Mouse (Mus musculus) embryonic fibroblast, embryonic 13.5 days (primary cell): ENCODE data around the gene Cabs1. TPM values are rescaled to one million over a fixed set of nuclear protein-coding genes. Genes with fewer than 3 reads are reported as not detected.

ENCODE experiments used
- H3K27ac ChIP-seq: 2 replicates; pipeline ENCODE4 v1.5.1; 2012; ENCODE audit warnings: low read length, control low read depth, inconsistent platforms; ENCODE audit not compliant: insufficient read depth
- H3K4me1 ChIP-seq: 2 replicates; pipeline ENCODE4 v1.6.1; 2011; ENCODE audit warnings: low read length; ENCODE audit not compliant: control insufficient read depth, insufficient read depth
- H3K4me3 ChIP-seq: 2 replicates; pipeline ENCODE4 v1.5.1; 2011; ENCODE audit warnings: mild to moderate bottlenecking, control low read depth, low read length; ENCODE audit not compliant: insufficient read depth
- CTCF ChIP-seq: IDR thresholded peaks from 2 replicates; pipeline ENCODE4 v1.5.1; 2011; ENCODE audit warnings: mild to moderate bottlenecking, control low read depth, low read length, moderate library complexity, borderline replicate concordance; ENCODE audit not compliant: insufficient read depth
- POLR2A ChIP-seq: IDR thresholded peaks from 2 replicates; pipeline ENCODE4 v1.6.1; 2011; ENCODE audit warnings: low read depth, mild to moderate bottlenecking, control low read depth, low read length, moderate library complexity
- polyA plus RNA-seq: library from polyadenylated mRNA; stranded (reverse); fragments of >200 nt; gene quantifications from 2 replicates; pipeline ENCODE4 v1.2.4, GENCODE M21; 2011; ENCODE audit warnings: low read depth; ENCODE audit not compliant: missing spikeins, insufficient read length

Gene Cabs1
- not detected in 2 replicates for polyA plus RNA-seq

GRCm38 (mm10) chr5:87979139-87979538 lies at the start of gene Cabs1:
Cabs1 (plus strand) TSS chr5:87979439.
- TF ChIP-seq CTCF (no peak), POLR2A (no peak)
- H3K4me1 ChIP-seq: no peaks in the 10 kb centered on the region
- H3K4me3 ChIP-seq: no peak within 1 kb of the TSS
- H3K27ac ChIP-seq: no peak within 1 kb of the TSS

- Histone ChIP-seq H3K4me3 (no peak overlapping the region), H3K27ac (no peak overlapping the region), H3K4me1 (no peaks in the 10 kb centered on the region)
- TF ChIP-seq CTCF (no peak), POLR2A (no peak)
Observed at GRCm38 (mm10) chr5:87931603-87932002, 47.6 kb upstream of the Cabs1 start.

GRCm38 (mm10) chr5:87940752-87941151 lies 38.5 kb upstream of the Cabs1 start:
- no peaks in the 10 kb centered on the region for H3K4me1 ChIP-seq
- TF ChIP-seq CTCF: no peak
- TF ChIP-seq POLR2A: no peak
- no peak overlapping the region for H3K27ac ChIP-seq
- no peak overlapping the region for H3K4me3 ChIP-seq

DNA sequence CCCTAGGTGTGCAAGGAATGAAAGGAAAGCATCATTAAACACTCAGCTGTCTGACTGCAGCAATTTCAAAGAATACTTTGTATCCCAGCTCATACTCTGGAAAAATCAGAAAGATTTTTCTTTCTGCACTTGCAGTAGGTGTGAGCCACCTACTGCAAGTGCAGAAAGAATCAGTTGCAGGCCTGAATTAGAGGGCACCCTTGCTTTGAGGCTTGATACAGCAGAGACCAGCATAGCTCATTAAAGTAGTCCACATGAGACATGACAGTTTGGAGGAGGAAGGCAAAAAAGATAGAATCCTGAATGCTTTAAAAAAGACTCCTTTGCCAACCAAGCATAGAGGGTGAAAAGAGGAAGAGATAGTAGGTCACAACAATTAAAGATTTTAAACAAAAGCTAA lies 36.7 kb upstream of the Cabs1 start:
- Histone ChIP-seq H3K4me1 (no peaks in the 10 kb centered on the region), H3K27ac (no peak overlapping the region), H3K4me3 (no peak overlapping the region)
- TF ChIP-seq CTCF (no peak), POLR2A (no peak)

DNA sequence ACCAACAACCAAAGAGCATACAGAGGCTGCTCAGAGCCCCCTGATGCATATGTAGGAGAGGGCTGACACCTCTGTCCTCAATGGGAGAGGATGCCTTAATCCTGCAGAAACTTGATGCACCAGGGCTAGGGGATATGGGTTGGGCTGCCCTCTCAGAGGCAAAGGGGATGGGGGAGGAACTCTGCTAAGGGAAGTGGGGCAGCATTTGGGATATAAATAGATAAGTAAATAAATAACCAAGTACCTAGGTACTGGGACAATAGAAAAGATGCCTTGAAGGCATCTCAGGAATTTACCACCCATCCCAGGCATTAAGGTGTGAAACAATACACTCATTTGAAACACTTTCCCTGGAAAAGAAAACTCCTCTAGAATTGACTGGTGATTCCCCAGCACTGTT lies 27.4 kb upstream of the Cabs1 start:
- no peaks in the 10 kb centered on the region for H3K4me1 ChIP-seq
- TF ChIP-seq CTCF: no peak
- no peak for TF ChIP-seq POLR2A

DNA sequence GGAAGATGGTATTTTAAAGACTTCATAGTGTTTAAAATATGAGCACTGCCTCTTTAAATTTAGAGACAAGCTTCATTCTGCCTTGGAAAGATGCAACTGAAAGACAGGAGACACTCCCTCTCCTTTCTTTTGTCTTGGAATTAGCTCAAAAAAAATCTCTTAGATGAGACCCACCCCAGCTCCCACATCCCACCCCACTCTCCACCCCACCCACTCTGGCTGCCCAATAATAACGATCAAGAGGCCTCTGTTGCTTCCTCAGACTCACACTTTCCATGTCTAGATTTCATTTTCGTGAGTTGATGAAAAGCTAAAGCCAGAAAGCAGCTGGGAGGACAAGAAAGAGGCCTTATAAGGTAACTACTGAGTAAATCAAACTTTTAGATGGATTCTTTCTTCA lies 10.0 kb upstream of the Cabs1 start, which contains the start of the genes 2310003L06Rik and Gm28434:
TSS of gene 2310003L06Rik (plus strand) at position 259 of the 400 bp plus-strand sequence.
TSS of gene Gm28434 (plus strand) at position 317 of the 400 bp plus-strand sequence.
- no peak within 1 kb of the TSS for H3K4me3 ChIP-seq
- TF ChIP-seq CTCF (no peak), POLR2A (no peak)
- no peaks in the 10 kb centered on the region for H3K4me1 ChIP-seq
- no peak within 1 kb of the TSS for H3K27ac ChIP-seq

More for the DNA sequence above, 27.4 kb upstream of the Cabs1 start:
- H3K27ac ChIP-seq: no peak overlapping the region
- H3K4me3 ChIP-seq: no peak overlapping the region

DNA sequence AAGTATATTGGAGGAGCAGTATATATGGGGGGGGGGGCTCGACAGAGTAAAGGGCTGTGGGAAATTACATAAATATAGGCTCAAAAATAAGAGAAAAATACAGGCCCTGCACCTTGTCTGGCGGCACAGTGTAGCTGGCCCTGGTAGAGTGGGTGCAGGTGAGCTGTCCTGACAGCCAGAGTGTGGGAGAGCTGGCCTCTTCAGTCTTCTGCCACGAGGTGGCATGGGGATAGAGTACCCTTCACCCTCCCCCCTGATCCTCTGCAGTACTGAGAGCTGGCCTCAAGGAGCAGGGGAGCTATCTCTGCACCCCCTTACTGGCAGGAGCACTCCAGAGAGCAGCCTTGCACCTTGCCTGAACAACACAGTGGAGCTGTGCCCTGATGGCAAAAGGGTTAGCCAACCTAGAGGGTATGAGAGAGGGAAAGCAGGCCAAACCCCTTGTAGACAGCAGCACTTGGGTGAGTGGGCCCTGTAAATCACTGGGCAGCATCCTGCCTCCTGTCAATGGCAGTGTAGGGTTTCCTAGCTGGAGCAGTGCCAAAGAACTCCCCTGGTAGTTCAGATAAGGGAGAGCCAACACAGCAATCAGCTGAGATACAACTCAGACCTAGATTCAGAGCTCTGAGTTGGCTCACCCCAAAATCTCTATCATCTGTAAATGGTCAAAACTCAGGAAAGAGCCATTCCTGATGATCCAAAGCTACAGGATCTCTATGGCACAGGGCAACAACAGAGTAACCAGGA lies 3.4 kb downstream of the Cabs1 start:
- Histone ChIP-seq H3K27ac (no peak overlapping the region), H3K4me1 (no peaks in the 10 kb centered on the region)
- no peak for TF ChIP-seq CTCF
- no peak for TF ChIP-seq POLR2A

GRCm38 (mm10) chr5:88002249-88002648 lies 23.0 kb downstream of the Cabs1 start, which contains the start of gene Smr3a:
Smr3a (plus strand) TSS chr5:88002549.
- Histone ChIP-seq H3K4me1 (no peaks in the 10 kb centered on the region), H3K4me3 (no peak within 1 kb of the TSS), H3K27ac (no peak within 1 kb of the TSS)
- no peak for TF ChIP-seq CTCF
- no peak for TF ChIP-seq POLR2A

More for the DNA sequence above, 3.4 kb downstream of the Cabs1 start:
- H3K4me3 ChIP-seq: no peak overlapping the region

DNA sequence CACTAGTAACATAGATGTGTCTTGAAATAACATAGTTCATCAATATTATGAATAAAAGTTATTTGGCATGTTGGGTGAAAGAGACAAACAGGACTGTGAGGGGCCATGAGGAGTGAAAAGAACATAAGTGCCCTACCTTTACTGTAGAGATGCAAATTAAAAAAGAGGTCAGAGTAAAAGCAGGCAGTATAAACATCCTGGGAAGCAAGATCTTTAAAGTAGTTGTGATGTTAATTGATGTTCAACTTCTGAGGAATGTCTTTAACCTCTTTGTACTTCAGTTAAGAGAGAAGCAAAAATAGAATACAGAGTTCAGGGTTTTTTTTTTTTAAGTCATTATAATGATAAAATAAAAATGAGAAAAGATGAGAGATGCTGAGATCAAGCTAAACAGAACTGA lies 26.0 kb downstream of the Cabs1 start:
- H3K4me1 ChIP-seq: no peaks in the 10 kb centered on the region
- TF ChIP-seq CTCF: no peak
- no peak for TF ChIP-seq POLR2A
- no peak overlapping the region for H3K27ac ChIP-seq
- no peak overlapping the region for H3K4me3 ChIP-seq

Other genes starting within 250 kb of the Cabs1 start
- gene Csn1s2a, start 204.9 kb upstream of the Cabs1 start, polyA plus RNA-seq: not detected in 2 replicates
- not detected in 2 replicates for gene Csn1s2b, start 171.4 kb upstream of the Cabs1 start, polyA plus RNA-seq
- gene Prr27, start 153.8 kb upstream of the Cabs1 start, polyA plus RNA-seq: not detected in 2 replicates
- not detected in 2 replicates for gene Odam, start 94.4 kb upstream of the Cabs1 start, polyA plus RNA-seq
- gene Csn3, start 53.9 kb upstream of the Cabs1 start, polyA plus RNA-seq: not detected in 2 replicates
- gene 2310003L06Rik, start 10.0 kb upstream of the Cabs1 start, polyA plus RNA-seq: 0.32 TPM in 1 of 2 replicates, not detected in the other
- not detected in 2 replicates for gene Gm28434, start 9.9 kb upstream of the Cabs1 start, polyA plus RNA-seq
- gene Smr3a, start 23.1 kb downstream of the Cabs1 start, polyA plus RNA-seq: not detected in 2 replicates
- not detected in 2 replicates for gene Smr2, start 107.1 kb downstream of the Cabs1 start, polyA plus RNA-seq
- not detected in 2 replicates for gene Gm11116, start 132.1 kb downstream of the Cabs1 start, polyA plus RNA-seq
- gene Gm11115, start 174.7 kb downstream of the Cabs1 start, polyA plus RNA-seq: not detected in 2 replicates